Mouse (Mus musculus) neutrophil, adult 5-6 weeks (primary cell): Measurements from ENCODE around the gene 2410141K09Rik. TPM values are rescaled to one million over a fixed set of nuclear protein-coding genes. Genes with fewer than 3 reads are reported as not detected.
"Not testable (repeated sequence)": the region's sequence is repeated elsewhere in the genome, so short reads cannot be mapped to it uniquely, and the experiment has no call there.

Experiments used
- ATAC-seq: fragments of 151-379, 151-347 bp; 2 replicates; pipeline ENCODE4 v1.8.0; 2017; ENCODE audit warnings: mild to moderate bottlenecking, moderate TSS enrichment; ENCODE audit not compliant: insufficient number of reproducible peaks, poor library complexity, low FRiP score, severe bottlenecking; ENCODE audit errors: extremely low read depth
- total RNA-seq: library from RNA; stranded (forward); fragments of 200-1000 nt; gene quantifications from 2 replicates; pipeline ENCODE4 v1.2.3, GENCODE M21; 2017

Gene 2410141K09Rik
- not detected in 2 replicates for total RNA-seq

GRCm38 (mm10) chr13:66441018-66441417 lies at the start of gene 2410141K09Rik:
Gene 2410141K09Rik (minus strand): TSS chr13:66441118.
- not testable (repeated sequence) for ATAC-seq

- ATAC-seq, result not testable (repeated sequence)
These were observed 14.1 kb downstream of the 2410141K09Rik start for GRCm38 (mm10) chr13:66426858-66427257.

- ATAC-seq, result not testable (repeated sequence)
These were observed 26.0 kb downstream of the 2410141K09Rik start for GRCm38 (mm10) chr13:66414962-66415361.

Other genes with a start within 250 kb of the 2410141K09Rik start
- gene Gm10772, start 213.5 kb downstream of the 2410141K09Rik start, total RNA-seq, result not detected in 2 replicates